Comparison of ENCODE assay signal across 8 mouse cellular contexts in genomic region chr16:13672386-13672898, GRCm38 (mm10). TPM values are rescaled to one million over a fixed set of nuclear protein-coding genes. Genes with fewer than 3 reads are reported as not detected.
DNase-seq lines count a peak whose midpoint lies in the region; ATAC-seq and TF ChIP-seq lines count a peak whose summit lies in the region.

No protein-coding gene starts in this region.

- peak overlapping the region; percentile 84; the same call in 1 of the 2 replicates for H3K27ac ChIP-seq in embryonic facial prominence, embryonic 12.5 days
- peak overlapping the region; percentile 84 for H3K27ac ChIP-seq in heart, embryonic 11.5 days (ENCODE audit: low read depth, low read length)
- H3K27ac ChIP-seq in kidney, embryonic 14.5 days (ENCODE audit: low read depth, low read length): peak overlapping the region; percentile 38; the same call in 1 of the 2 replicates
- peak overlapping the region; percentile 89 for H3K27ac ChIP-seq in liver, embryonic 15.5 days (replicated peaks)
- no peak overlapping the region for H3K27ac ChIP-seq in neural tube, embryonic 12.5 days
- peak overlapping the region; percentile 90 for H3K27ac ChIP-seq in testis, adult 2 months (ENCODE audit: control insufficient read depth, insufficient read depth, low read depth, low read length)

- peak; percentile 75 to 80 for DNase-seq in B cell, adult 2 months
- peak; percentile 59 for DNase-seq in adrenal gland, adult 8-10 months

- under 1% methylated on average over 20 of the region's 20 CpGs for WGBS in embryonic facial prominence, embryonic 12.5 days
- 1% methylated on average over 20 of the region's 20 CpGs for WGBS in heart, embryonic 11.5 days (ENCODE audit: insufficient replicate concordance)
- WGBS in kidney, embryonic 14.5 days: 2% methylated on average over 20 of the region's 20 CpGs
- WGBS in liver, embryonic 15.5 days (ENCODE audit: insufficient replicate concordance): under 1% methylated on average over 20 of the region's 20 CpGs
- 2% methylated on average over 20 of the region's 20 CpGs for WGBS in neural tube, embryonic 12.5 days

- 0 out of 2 replicates have a peak, but pooled peaks have one; percentile 24 for TF ChIP-seq POLR2A in testis, adult 2 months (IDR thresholded peaks at IDR 0.05; ENCODE audit: control insufficient read depth, low read depth, low read length)

- H3K27me3 ChIP-seq in embryonic facial prominence, embryonic 12.5 days: no peaks in the 10 kb centered on the region
- no peaks in the 10 kb centered on the region for H3K27me3 ChIP-seq in heart, embryonic 11.5 days (ENCODE audit: control insufficient read depth, insufficient read depth, low read length)
- H3K27me3 ChIP-seq in kidney, embryonic 14.5 days (ENCODE audit: control insufficient read depth, insufficient read depth, low read length): no peaks in the 10 kb centered on the region
- H3K27me3 ChIP-seq in liver, embryonic 15.5 days: no peaks in the 10 kb centered on the region
- H3K27me3 ChIP-seq in neural tube, embryonic 12.5 days (replicated peaks): no peaks in the 10 kb centered on the region
- H3K27me3 ChIP-seq in testis, adult 2 months (ENCODE audit: control insufficient read depth, insufficient read depth, low read length): no peaks in the 10 kb centered on the region

- peak overlapping the region; percentile 98 for H3K4me3 ChIP-seq in embryonic facial prominence, embryonic 12.5 days
- H3K4me3 ChIP-seq in heart, embryonic 11.5 days (ENCODE audit: low read depth, low read length): peak overlapping the region; percentile 83
- H3K4me3 ChIP-seq in kidney, embryonic 14.5 days (ENCODE audit: low read length): peak overlapping the region; percentile 97
- peak overlapping the region; percentile 94 for H3K4me3 ChIP-seq in liver, embryonic 15.5 days (replicated peaks)
- H3K4me3 ChIP-seq in neural tube, embryonic 12.5 days: peak overlapping the region; percentile 96
- H3K4me3 ChIP-seq in testis, adult 2 months (ENCODE audit: control insufficient read depth, low read depth, low read length): peak overlapping the region; percentile 98

- H3K4me1 ChIP-seq in embryonic facial prominence, embryonic 12.5 days: peaks cover 10% of the 10 kb centered on the region
- H3K4me1 ChIP-seq in heart, embryonic 11.5 days (ENCODE audit: control insufficient read depth, insufficient read depth, low read length): peaks cover 14% of the 10 kb centered on the region
- H3K4me1 ChIP-seq in kidney, embryonic 14.5 days (ENCODE audit: control insufficient read depth, insufficient read depth, low read length): peaks cover 6% of the 10 kb centered on the region; the same call in 1 of the 2 replicates
- peaks cover 39% of the 10 kb centered on the region for H3K4me1 ChIP-seq in liver, embryonic 15.5 days (replicated peaks)
- H3K4me1 ChIP-seq in neural tube, embryonic 12.5 days: peaks cover 9% of the 10 kb centered on the region
- H3K4me1 ChIP-seq in testis, adult 2 months (ENCODE audit: control insufficient read depth, insufficient read depth, low read length): peaks cover 7% of the 10 kb centered on the region

- ATAC-seq in embryonic facial prominence, embryonic 12.5 days (ENCODE audit: insufficient number of reproducible peaks, insufficient read depth, low FRiP score, low TSS enrichment): no peak
- peak; percentile 58 for ATAC-seq in heart, embryonic 11.5 days (replicated peaks; ENCODE audit: insufficient number of reproducible peaks, low FRiP score, low TSS enrichment)
- ATAC-seq in kidney, embryonic 14.5 days (ENCODE audit: low FRiP score, low TSS enrichment): peak; percentile 41
- ATAC-seq in liver, embryonic 15.5 days (ENCODE audit: insufficient read depth): peak; percentile 71
- peak; percentile 38 for ATAC-seq in neural tube, embryonic 12.5 days (ENCODE audit: low FRiP score, low read depth)

- peak overlapping the region; percentile 79 for H3K4me2 ChIP-seq in embryonic facial prominence, embryonic 12.5 days (replicated peaks)
- H3K4me2 ChIP-seq in heart, embryonic 11.5 days: peak overlapping the region; percentile 78
- peak overlapping the region; percentile 75 for H3K4me2 ChIP-seq in kidney, embryonic 14.5 days (replicated peaks; ENCODE audit: low read depth, low read length)
- peak overlapping the region; percentile 92 for H3K4me2 ChIP-seq in liver, embryonic 15.5 days
- H3K4me2 ChIP-seq in neural tube, embryonic 12.5 days (replicated peaks): peak overlapping the region; percentile 87

- H3K9ac ChIP-seq in embryonic facial prominence, embryonic 12.5 days: peak overlapping the region; percentile 86
- peak overlapping the region; percentile 95 for H3K9ac ChIP-seq in heart, embryonic 11.5 days (ENCODE audit: low read depth, low read length)
- H3K9ac ChIP-seq in kidney, embryonic 14.5 days (ENCODE audit: low read depth, low read length): peak overlapping the region; percentile 79
- peak overlapping the region; percentile 88 for H3K9ac ChIP-seq in liver, embryonic 15.5 days
- peak overlapping the region; percentile 94 for H3K9ac ChIP-seq in neural tube, embryonic 12.5 days

- no peaks in the 10 kb centered on the region for H3K9me3 ChIP-seq in embryonic facial prominence, embryonic 12.5 days
- H3K9me3 ChIP-seq in heart, embryonic 11.5 days (replicated peaks; ENCODE audit: control insufficient read depth, low read length): no peaks in the 10 kb centered on the region
- H3K9me3 ChIP-seq in kidney, embryonic 14.5 days (ENCODE audit: control insufficient read depth, low read length): no peaks in the 10 kb centered on the region
- H3K9me3 ChIP-seq in liver, embryonic 15.5 days (replicated peaks): no peaks in the 10 kb centered on the region
- no peaks in the 10 kb centered on the region for H3K9me3 ChIP-seq in neural tube, embryonic 12.5 days

- TF ChIP-seq CTCF in testis, adult 2 months (IDR thresholded peaks at IDR 0.05; ENCODE audit: control insufficient read depth, insufficient read depth, insufficient replicate concordance, low read depth, low read length): no peak

- peaks cover 17% of the 10 kb centered on the region for H3K36me3 ChIP-seq in embryonic facial prominence, embryonic 12.5 days
- peaks cover 4% of the 10 kb centered on the region; the same call in 1 of the 2 replicates for H3K36me3 ChIP-seq in heart, embryonic 11.5 days (ENCODE audit: control insufficient read depth, insufficient read depth, low read length)
- H3K36me3 ChIP-seq in kidney, embryonic 14.5 days (ENCODE audit: control insufficient read depth, insufficient read depth, low read length): peaks cover 14% of the 10 kb centered on the region
- peaks cover 13% of the 10 kb centered on the region for H3K36me3 ChIP-seq in liver, embryonic 15.5 days (replicated peaks)
- peaks cover 12% of the 10 kb centered on the region for H3K36me3 ChIP-seq in neural tube, embryonic 12.5 days
- H3K36me3 ChIP-seq in testis, adult 2 months (ENCODE audit: control insufficient read depth, insufficient read depth, low read length): 0 out of 2 replicates have a peak, but pooled peaks cover 2% of the 10 kb centered on the region

RNA-seq across cellular contexts. Expression of gene 3110001I22Rik, which starts 0.7 kb away (rescaled TPM):
- total RNA-seq in adrenal gland, adult 8-10 months (2022): 1 to 10 TPM; 5.2 to 6.8 (median 5.7) TPM
- polyA plus RNA-seq in embryonic facial prominence, embryonic 12.5 days (2016; fragmentation: Nextera tagmentation; extraction: Ambion mirVana): 6.9 and 8.0 TPM in 2 replicates
- 3.4 and 4.4 TPM in 2 replicates for polyA plus RNA-seq in heart, embryonic 11.5 days (2014; fragmentation: Nextera tagmentation; extraction: Ambion mirVana)
- 6.9 and 7.3 TPM in 2 replicates for polyA plus RNA-seq in kidney, embryonic 14.5 days (2014; fragmentation: Nextera tagmentation; extraction: Ambion mirVana)
- 2.2 TPM in 2 replicates for polyA plus RNA-seq in liver, embryonic 15.5 days (2015; fragmentation: Nextera tagmentation; extraction: Ambion mirVana)
- polyA plus RNA-seq in neural tube, embryonic 12.5 days (2016; fragmentation: Nextera tagmentation; extraction: Ambion mirVana): 8.2 and 9.0 TPM in 2 replicates
- polyA plus RNA-seq in testis, adult 2 months (2012; rRNA removed): 0.70 and 1.1 TPM in 2 replicates

RNA-seq across cellular contexts. Expression of gene Bfar, which starts 0.8 kb away (rescaled TPM):
- 10 to 100 TPM; 43.5 to 62.5 (median 52.2) TPM for total RNA-seq in adrenal gland, adult 8-10 months (2022)
- 44.5 and 48.3 TPM in 2 replicates for polyA plus RNA-seq in embryonic facial prominence, embryonic 12.5 days (2016; fragmentation: Nextera tagmentation; extraction: Ambion mirVana)
- polyA plus RNA-seq in heart, embryonic 11.5 days (2014; fragmentation: Nextera tagmentation; extraction: Ambion mirVana): 35.9 and 37.2 TPM in 2 replicates
- polyA plus RNA-seq in kidney, embryonic 14.5 days (2014; fragmentation: Nextera tagmentation; extraction: Ambion mirVana): 50.3 and 51.1 TPM in 2 replicates
- 13.4 and 13.6 TPM in 2 replicates for polyA plus RNA-seq in liver, embryonic 15.5 days (2015; fragmentation: Nextera tagmentation; extraction: Ambion mirVana)
- polyA plus RNA-seq in neural tube, embryonic 12.5 days (2016; fragmentation: Nextera tagmentation; extraction: Ambion mirVana): 44.9 and 50.5 TPM in 2 replicates
- polyA plus RNA-seq in testis, adult 2 months (2012; rRNA removed): 12.2 and 13.0 TPM in 2 replicates

RNA-seq across cellular contexts. Expression of gene Parn, which starts 4.5 kb away (rescaled TPM):
- total RNA-seq in adrenal gland, adult 8-10 months (2022): 10 to 100 TPM; 42.1 to 45.1 (median 43.5) TPM
- polyA plus RNA-seq in embryonic facial prominence, embryonic 12.5 days (2016; fragmentation: Nextera tagmentation; extraction: Ambion mirVana): 39.1 and 40.9 TPM in 2 replicates
- 24.4 and 28.9 TPM in 2 replicates for polyA plus RNA-seq in heart, embryonic 11.5 days (2014; fragmentation: Nextera tagmentation; extraction: Ambion mirVana)
- 25.6 and 42.1 TPM in 2 replicates for polyA plus RNA-seq in kidney, embryonic 14.5 days (2014; fragmentation: Nextera tagmentation; extraction: Ambion mirVana)
- polyA plus RNA-seq in liver, embryonic 15.5 days (2015; fragmentation: Nextera tagmentation; extraction: Ambion mirVana): 13.9 and 15.5 TPM in 2 replicates
- 37.8 and 41.9 TPM in 2 replicates for polyA plus RNA-seq in neural tube, embryonic 12.5 days (2016; fragmentation: Nextera tagmentation; extraction: Ambion mirVana)
- polyA plus RNA-seq in testis, adult 2 months (2012; rRNA removed): 17.0 and 21.7 TPM in 2 replicates

RNA-seq across cellular contexts. Expression of gene Pla2g10, which starts 58.3 kb away (rescaled TPM):
- not detected for total RNA-seq in adrenal gland, adult 8-10 months (2022)
- polyA plus RNA-seq in embryonic facial prominence, embryonic 12.5 days (2016; fragmentation: Nextera tagmentation; extraction: Ambion mirVana): not detected in 2 replicates
- not detected in 2 replicates for polyA plus RNA-seq in heart, embryonic 11.5 days (2014; fragmentation: Nextera tagmentation; extraction: Ambion mirVana)
- polyA plus RNA-seq in kidney, embryonic 14.5 days (2014; fragmentation: Nextera tagmentation; extraction: Ambion mirVana): 0.13 TPM in 1 of 2 replicates, not detected in the other
- polyA plus RNA-seq in liver, embryonic 15.5 days (2015; fragmentation: Nextera tagmentation; extraction: Ambion mirVana): 0.21 TPM in 1 of 2 replicates, not detected in the other
- polyA plus RNA-seq in neural tube, embryonic 12.5 days (2016; fragmentation: Nextera tagmentation; extraction: Ambion mirVana): 0.27 TPM in 1 of 2 replicates, not detected in the other
- polyA plus RNA-seq in testis, adult 2 months (2012; rRNA removed): 176 and 193 TPM in 2 replicates
